Mouse (Mus musculus) intestine, embryonic 16.5 days (tissue): ENCODE measurements around the gene Arl16. TPM values are rescaled to one million over a fixed set of nuclear protein-coding genes. Genes with fewer than 3 reads are reported as not detected.
A peak's percentile ranks its signal among the peaks of the same experiment; 100 is the strongest.

Experiments
- ATAC-seq: fragments of 200-750 bp; cut with Nextera tagmentation; 2 replicates; pipeline ENCODE4 v1.8.0; 2017; ENCODE audit warnings: moderate TSS enrichment, moderate library complexity
- H3K27ac ChIP-seq: fragments of 300-500 bp; sonication (generic); 2 replicates; pipeline ENCODE4 v1.5.1; 2014; ENCODE audit warnings: mild to moderate bottlenecking, low read length
- H3K27me3 ChIP-seq: fragments of 300-500 bp; sonication (generic); replicated peaks from 2 replicates; pipeline ENCODE4 v1.6.1; 2014; ENCODE audit warnings: low read length, control low read depth, mixed read lengths; ENCODE audit not compliant: control insufficient read depth, insufficient read depth
- H3K36me3 ChIP-seq: fragments of 300-500 bp; sonication (generic); 2 replicates; pipeline ENCODE4 v1.6.1; 2014; ENCODE audit warnings: low read length, control low read depth; ENCODE audit not compliant: control insufficient read depth, insufficient read depth
- H3K4me1 ChIP-seq: fragments of 300-500 bp; sonication (generic); 2 replicates; pipeline ENCODE4 v1.6.1; 2014; ENCODE audit warnings: low read length, control low read depth, mixed read lengths; ENCODE audit not compliant: control insufficient read depth, insufficient read depth
- H3K4me2 ChIP-seq: fragments of 300-500 bp; sonication (generic); 2 replicates; pipeline ENCODE4 v1.6.1; 2014; ENCODE audit warnings: low read depth, low read length, control low read depth
- H3K4me3 ChIP-seq: fragments of 300-500 bp; sonication (generic); 2 replicates; pipeline ENCODE4 v1.5.1; 2014; ENCODE audit warnings: mild to moderate bottlenecking, low read length
- H3K9ac ChIP-seq: fragments of 300-500 bp; sonication (generic); 2 replicates; pipeline ENCODE4 v1.6.1; 2014; ENCODE audit warnings: low read depth, low read length
- H3K9me3 ChIP-seq: fragments of 300-500 bp; sonication (generic); 2 replicates; pipeline ENCODE4 v1.6.1; 2016; ENCODE audit warnings: low read length, control low read depth; ENCODE audit not compliant: control insufficient read depth
- WGBS: fragments of 180-500 bp; shearing (Covaris S2); extraction: QIAGEN DNeasy Blood & Tissue Kit; methylation state at CpG from one replicate; pipeline ENCODE4 v1.1.7; 2014; 5-methylcytosine and 5-hydroxymethylcytosine counted together
- polyA plus RNA-seq: library from polyadenylated mRNA; unstranded; fragments of >200 nt; fragmentation: Nextera tagmentation; extraction: Ambion mirVana; gene quantifications from 2 replicates; pipeline ENCODE4 v1.2.1, GENCODE M21; 2015

Gene Arl16
- polyA plus RNA-seq, 1 experiment from 2014 or later = 38.9 TPM

GRCm38 (mm10) chr11:120485251-120485650, 17.8 kb upstream of the Arl16 start:
- H3K27ac ChIP-seq = peak overlapping the region; percentile 78
- H3K4me3 ChIP-seq = peak overlapping the region; percentile 98
- no peaks in the 10 kb centered on the region for H3K27me3 ChIP-seq
- peak overlapping the region; percentile 97 for H3K9ac ChIP-seq
- peaks cover 28% of the 10 kb centered on the region for H3K36me3 ChIP-seq
- 6% methylated on average over 10 of the region's 10 CpGs for WGBS
- H3K4me2 ChIP-seq = peak overlapping the region; percentile 76
- peaks cover 27% of the 10 kb centered on the region for H3K4me1 ChIP-seq
- ATAC-seq = no peak
- no peaks in the 10 kb centered on the region for H3K9me3 ChIP-seq

GRCm38 (mm10) chr11:120484265-120484981, 17.0 kb upstream of the Arl16 start, which contains the start of gene Mrpl12:
Gene Mrpl12 (plus strand): TSS chr11:120484613.
- Histone ChIP-seq H3K9me3 (no peaks in the 10 kb centered on the region), H3K9ac (peak within 1 kb of the TSS; percentile 97), H3K4me1 (peaks cover 19% of the 10 kb centered on the region), H3K36me3 (peaks cover 34% of the 10 kb centered on the region), H3K27ac (peak within 1 kb of the TSS; percentile 78), H3K27me3 (no peaks in the 10 kb centered on the region), H3K4me2 (peak within 1 kb of the TSS; percentile 76), H3K4me3 (peak within 1 kb of the TSS; percentile 98)
- ATAC-seq = peak; percentile 92
- under 1% methylated on average over 60 of the region's 60 CpGs for WGBS

GRCm38 (mm10) chr11:120483448-120483934, 16.1 kb upstream of the Arl16 start:
- H3K27ac ChIP-seq = peak overlapping the region; percentile 75
- 80% methylated on average over 7 of the region's 7 CpGs for WGBS
- H3K36me3 ChIP-seq = peaks cover 40% of the 10 kb centered on the region
- H3K27me3 ChIP-seq = no peaks in the 10 kb centered on the region
- peak overlapping the region; percentile 97 for H3K9ac ChIP-seq
- H3K4me1 ChIP-seq = peaks cover 14% of the 10 kb centered on the region
- H3K4me2 ChIP-seq = peak overlapping the region; percentile 76; the same call in 1 of the 2 replicates
- H3K9me3 ChIP-seq = no peaks in the 10 kb centered on the region
- ATAC-seq = no peak
- peak overlapping the region; percentile 98; the same call in 1 of the 2 replicates for H3K4me3 ChIP-seq

- H3K4me2 ChIP-seq = no peak overlapping the region
- H3K36me3 ChIP-seq = peaks cover 26% of the 10 kb centered on the region
- no peaks in the 10 kb centered on the region for H3K9me3 ChIP-seq
- peaks cover 10% of the 10 kb centered on the region for H3K4me1 ChIP-seq
- no peaks in the 10 kb centered on the region for H3K27me3 ChIP-seq
- no peak overlapping the region for H3K9ac ChIP-seq
- no peak overlapping the region for H3K4me3 ChIP-seq
- H3K27ac ChIP-seq = no peak overlapping the region
- 93% methylated on average over 6 of the region's 6 CpGs for WGBS
- ATAC-seq = no peak
These were observed 4.6 kb upstream of the Arl16 start for GRCm38 (mm10) chr11:120472052-120472451.

GRCm38 (mm10) chr11:120467736-120468092, 307 bp upstream of the Arl16 start:
- H3K9ac ChIP-seq = peak overlapping the region; percentile 86
- H3K4me2 ChIP-seq = peak overlapping the region; percentile 82
- peak; percentile 76 for ATAC-seq
- H3K9me3 ChIP-seq = no peaks in the 10 kb centered on the region
- WGBS = 0% methylated on average over 33 of the region's 33 CpGs
- H3K27me3 ChIP-seq = no peaks in the 10 kb centered on the region
- peak overlapping the region; percentile 92 for H3K4me3 ChIP-seq
- peak overlapping the region; percentile 49; the same call in 1 of the 2 replicates for H3K27ac ChIP-seq
- H3K36me3 ChIP-seq = peaks cover 16% of the 10 kb centered on the region; the same call in 1 of the 2 replicates
- H3K4me1 ChIP-seq = peaks cover 19% of the 10 kb centered on the region

GRCm38 (mm10) chr11:120465521-120465920, 1.9 kb downstream of the Arl16 start:
- no peak overlapping the region for H3K4me3 ChIP-seq
- H3K4me1 ChIP-seq = peaks cover 19% of the 10 kb centered on the region
- H3K4me2 ChIP-seq = no peak overlapping the region
- H3K9ac ChIP-seq = no peak overlapping the region
- 94% methylated on average over 4 of the region's 4 CpGs for WGBS
- no peaks in the 10 kb centered on the region for H3K9me3 ChIP-seq
- H3K36me3 ChIP-seq = peaks cover 6% of the 10 kb centered on the region; the same call in 1 of the 2 replicates
- H3K27me3 ChIP-seq = no peaks in the 10 kb centered on the region
- no peak for ATAC-seq
- H3K27ac ChIP-seq = no peak overlapping the region

GRCm38 (mm10) chr11:120464365-120464764, 3.0 kb downstream of the Arl16 start:
- H3K36me3 ChIP-seq = no peaks in the 10 kb centered on the region; the same call in 1 of the 2 replicates
- 89% methylated on average over 5 of the region's 5 CpGs for WGBS
- no peak for ATAC-seq

GRCm38 (mm10) chr11:120463536-120463935, 3.9 kb downstream of the Arl16 start:
- 76% methylated on average over 2 of the region's 2 CpGs for WGBS
- H3K4me3 ChIP-seq = no peak overlapping the region
- H3K9ac ChIP-seq = no peak overlapping the region
- no peaks in the 10 kb centered on the region for H3K27me3 ChIP-seq
- H3K27ac ChIP-seq = no peak overlapping the region
- no peak for ATAC-seq
- peaks cover 23% of the 10 kb centered on the region for H3K4me1 ChIP-seq
- H3K4me2 ChIP-seq = no peak overlapping the region
- H3K36me3 ChIP-seq = no peaks in the 10 kb centered on the region; the same call in 1 of the 2 replicates
- H3K9me3 ChIP-seq = no peaks in the 10 kb centered on the region

More at GRCm38 (mm10) chr11:120464365-120464764, 3.0 kb downstream of the Arl16 start:
- no peak overlapping the region for H3K4me3 ChIP-seq
- H3K4me2 ChIP-seq = no peak overlapping the region
- no peak overlapping the region for H3K27ac ChIP-seq
- H3K4me1 ChIP-seq = peaks cover 19% of the 10 kb centered on the region
- no peak overlapping the region for H3K9ac ChIP-seq
- no peaks in the 10 kb centered on the region for H3K9me3 ChIP-seq
- H3K27me3 ChIP-seq = no peaks in the 10 kb centered on the region

- H3K9me3 ChIP-seq = no peaks in the 10 kb centered on the region
- peak overlapping the region; percentile 99 for H3K9ac ChIP-seq
- H3K4me1 ChIP-seq = peaks cover 15% of the 10 kb centered on the region
- peak overlapping the region; percentile 79 for H3K4me2 ChIP-seq
- no peaks in the 10 kb centered on the region; the same call in 1 of the 2 replicates for H3K36me3 ChIP-seq
- H3K4me3 ChIP-seq = peak overlapping the region; percentile 93
- no peak for ATAC-seq
- WGBS = 65% methylated on average over 6 of the region's 6 CpGs
- H3K27me3 ChIP-seq = no peaks in the 10 kb centered on the region
- H3K27ac ChIP-seq = no peak overlapping the region; the same call in 1 of the 2 replicates
These were observed 8.4 kb downstream of the Arl16 start for GRCm38 (mm10) chr11:120458847-120459597.
